Mouse (Mus musculus): ENCODE measurements around the gene Ndufb4.

GRCm38 (mm10) chr16:37684259-37684633 is 30.0 kb upstream of the Ndufb4 start:
- no peak for TF ChIP-seq ZNF384 (IDR thresholded peaks at IDR 0.05; ENCODE audit: low read depth, low read length)
- TF ChIP-seq MAFK (IDR thresholded peaks at IDR 0.05; ENCODE audit: insufficient read depth, low read depth, low read length), result no peak
